Mouse (Mus musculus): Measurements from ENCODE around the gene Gm4791.

DNA sequence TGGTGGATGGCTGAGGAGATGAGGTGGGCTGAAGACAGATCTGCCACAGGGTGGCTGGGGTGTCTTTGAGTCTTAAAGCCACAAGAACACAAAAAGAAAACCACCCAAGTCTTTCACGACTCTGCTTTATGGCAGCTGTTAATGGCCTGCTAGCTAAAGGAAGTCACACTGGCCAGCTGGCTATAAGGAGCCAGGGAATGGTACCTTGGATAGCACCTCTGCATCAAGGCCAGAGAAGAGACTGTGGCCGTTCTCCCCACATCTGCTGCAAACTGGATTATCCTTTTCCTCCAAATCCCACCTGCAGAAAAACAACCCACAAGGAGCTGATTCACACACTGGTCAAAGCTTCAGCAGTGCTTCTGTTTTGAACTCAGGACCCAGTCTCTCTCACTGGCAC is 18.4 kb upstream of the Gm4791 start:
- TF ChIP-seq POLR2A (IDR thresholded peaks at IDR 0.05; ENCODE audit: borderline replicate concordance, insufficient read depth, low read length) (no peak), CTCF (IDR thresholded peaks at IDR 0.05; ENCODE audit: borderline replicate concordance, insufficient read depth, low read depth, low read length) (no peak)

Data from cerebellum, adult 2 months (tissue).